Mouse (Mus musculus) liver, postnatal 0 days (tissue): ENCODE measurements at regions not wholly inside any gene's neighbourhood (a gene's known extent, or its start where the extent isn't known, plus 50 kb on each side); places are given as distances from the start of the nearest gene placed in this dataset.

Experiments
- CTCF ChIP-seq: sonication (generic); IDR thresholded peaks from 2 replicates; pipeline ENCODE4 v1.5.1; 2016; ENCODE audit warnings: antibody characterized with exemption, low read depth
- EP300 ChIP-seq: IDR thresholded peaks from 2 replicates; pipeline ENCODE4 v1.6.1; 2016; ENCODE audit warnings: antibody characterized with exemption, low read depth, mild to moderate bottlenecking

DNA sequence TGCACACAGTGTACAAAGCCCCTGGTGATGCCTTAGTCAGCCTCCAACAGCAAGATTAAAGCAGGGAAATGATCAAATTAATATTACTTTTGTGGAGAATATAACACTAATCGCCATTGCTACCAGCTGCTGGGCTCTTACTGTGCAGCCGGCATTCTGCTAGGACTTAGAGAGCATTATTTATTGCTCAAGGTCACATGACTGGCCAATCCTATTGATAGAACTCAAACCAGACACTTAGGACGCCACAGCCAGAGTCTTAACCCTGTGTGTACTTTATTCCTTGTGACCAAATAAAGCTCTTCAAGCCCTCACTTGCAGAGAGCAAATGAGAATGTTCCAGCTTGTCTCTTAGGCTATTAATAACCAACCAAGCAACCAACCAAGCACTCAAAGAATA lies 152.6 kb downstream of the Gm815 start:
- TF ChIP-seq CTCF (no peak), EP300 (no peak)
